Mouse (Mus musculus): ENCODE results near the gene Pck1. TPM values are rescaled to one million over a fixed set of nuclear protein-coding genes. Genes with fewer than 3 reads are reported as not detected.

Gene Pck1
- polyA plus RNA-seq, 1 experiment from 2014 or later, result not detected

GRCm38 (mm10) chr2:173154513-173154912 is 1.7 kb downstream of the Pck1 start:
- Histone ChIP-seq H3K9me3 (no peaks in the 10 kb centered on the region), H3K27me3 (0 out of 2 replicates have a peak, but pooled peaks cover 3% of the 10 kb centered on the region), H3K4me1 (replicated peaks) (peaks cover 4% of the 10 kb centered on the region; the same call in 1 of the 2 replicates), H3K4me3 (no peak overlapping the region), H3K4me2 (no peak overlapping the region), H3K36me3 (no peaks in the 10 kb centered on the region), H3K9ac (no peak overlapping the region), H3K27ac (no peak overlapping the region)
- 94% methylated on average over 13 of the region's 13 CpGs for WGBS
- ATAC-seq (ENCODE audit: low FRiP score), result no peak

- ATAC-seq (ENCODE audit: low FRiP score), result no peak
- Histone ChIP-seq H3K9ac (no peak overlapping the region), H3K4me3 (no peak overlapping the region), H3K36me3 (no peaks in the 10 kb centered on the region), H3K27ac (no peak overlapping the region), H3K4me2 (no peak overlapping the region), H3K9me3 (no peaks in the 10 kb centered on the region), H3K27me3 (0 out of 2 replicates have a peak, but pooled peaks cover 3% of the 10 kb centered on the region), H3K4me1 (replicated peaks) (peaks cover 7% of the 10 kb centered on the region; the same call in 1 of the 2 replicates)
- WGBS, result 88% methylated on average over 14 of the region's 14 CpGs
Measured at GRCm38 (mm10) chr2:173154962-173155361, 2.1 kb downstream of the Pck1 start.

- no peaks in the 10 kb centered on the region for H3K36me3 ChIP-seq
- no peak overlapping the region for H3K9ac ChIP-seq
- no peak overlapping the region for H3K4me2 ChIP-seq
- WGBS, result 95% methylated on average over 10 of the region's 10 CpGs
- peaks cover 7% of the 10 kb centered on the region; the same call in 1 of the 2 replicates for H3K4me1 ChIP-seq (replicated peaks)
- no peaks in the 10 kb centered on the region for H3K9me3 ChIP-seq
- ATAC-seq (ENCODE audit: low FRiP score), result no peak
- H3K27ac ChIP-seq, result no peak overlapping the region
- no peak overlapping the region for H3K4me3 ChIP-seq
- H3K27me3 ChIP-seq, result 0 out of 2 replicates have a peak, but pooled peaks cover under 1% of the 10 kb centered on the region
Measured at GRCm38 (mm10) chr2:173155907-173156306, 3.1 kb downstream of the Pck1 start.

- no peak overlapping the region for H3K27ac ChIP-seq
- H3K4me3 ChIP-seq, result no peak overlapping the region
- peaks cover 11% of the 10 kb centered on the region for H3K4me1 ChIP-seq (replicated peaks)
- 88% methylated on average over 13 of the region's 13 CpGs for WGBS
- H3K27me3 ChIP-seq, result no peaks in the 10 kb centered on the region
- no peaks in the 10 kb centered on the region for H3K36me3 ChIP-seq
- no peak for ATAC-seq (ENCODE audit: low FRiP score)
- no peak overlapping the region for H3K9ac ChIP-seq
- H3K9me3 ChIP-seq, result no peaks in the 10 kb centered on the region
- no peak overlapping the region for H3K4me2 ChIP-seq
Measured at GRCm38 (mm10) chr2:173156923-173157322, 4.1 kb downstream of the Pck1 start.

- ATAC-seq (ENCODE audit: low FRiP score), result no peak
- H3K4me3 ChIP-seq, result no peak overlapping the region
- 70% methylated on average over 4 of the region's 4 CpGs for WGBS
Measured at GRCm38 (mm10) chr2:173157376-173157775, 4.5 kb downstream of the Pck1 start.

GRCm38 (mm10) chr2:173157871-173158270 is 5.0 kb downstream of the Pck1 start:
- ATAC-seq (ENCODE audit: low FRiP score), result no peak
- Histone ChIP-seq H3K4me3 (no peak overlapping the region), H3K36me3 (no peaks in the 10 kb centered on the region), H3K9me3 (no peaks in the 10 kb centered on the region), H3K27me3 (no peaks in the 10 kb centered on the region), H3K4me2 (no peak overlapping the region), H3K27ac (no peak overlapping the region), H3K9ac (no peak overlapping the region), H3K4me1 (replicated peaks) (peaks cover 18% of the 10 kb centered on the region)
- WGBS, result 92% methylated on average over 4 of the region's 4 CpGs

More at GRCm38 (mm10) chr2:173157376-173157775, 4.5 kb downstream of the Pck1 start:
- H3K4me2 ChIP-seq, result no peak overlapping the region
- H3K9me3 ChIP-seq, result no peaks in the 10 kb centered on the region
- no peak overlapping the region for H3K27ac ChIP-seq
- H3K9ac ChIP-seq, result no peak overlapping the region
- no peaks in the 10 kb centered on the region for H3K36me3 ChIP-seq
- H3K4me1 ChIP-seq (replicated peaks), result peaks cover 15% of the 10 kb centered on the region
- no peaks in the 10 kb centered on the region for H3K27me3 ChIP-seq

- peaks cover 18% of the 10 kb centered on the region for H3K4me1 ChIP-seq (replicated peaks)
- H3K4me3 ChIP-seq, result no peak overlapping the region
- H3K4me2 ChIP-seq, result no peak overlapping the region
- H3K9ac ChIP-seq, result no peak overlapping the region
- no peak for ATAC-seq (ENCODE audit: low FRiP score)
- 90% methylated on average over 19 of the region's 19 CpGs for WGBS
- no peaks in the 10 kb centered on the region for H3K9me3 ChIP-seq
- H3K36me3 ChIP-seq, result no peaks in the 10 kb centered on the region
- H3K27ac ChIP-seq, result no peak overlapping the region
- H3K27me3 ChIP-seq, result no peaks in the 10 kb centered on the region
Measured at GRCm38 (mm10) chr2:173158390-173159055, 5.7 kb downstream of the Pck1 start.

GRCm38 (mm10) chr2:173159354-173160311 is 6.8 kb downstream of the Pck1 start:
- Histone ChIP-seq H3K36me3 (no peaks in the 10 kb centered on the region), H3K9me3 (no peaks in the 10 kb centered on the region), H3K4me2 (no peak overlapping the region), H3K27me3 (0 out of 2 replicates have a peak, but pooled peaks cover 2% of the 10 kb centered on the region), H3K27ac (no peak overlapping the region), H3K4me3 (no peak overlapping the region), H3K9ac (no peak overlapping the region), H3K4me1 (replicated peaks) (peaks cover 18% of the 10 kb centered on the region)
- ATAC-seq (ENCODE audit: low FRiP score), result peak; percentile 62
- 54% methylated on average over 24 of the region's 24 CpGs for WGBS

GRCm38 (mm10) chr2:173163380-173163779 is 10.5 kb downstream of the Pck1 start:
- no peak overlapping the region for H3K27ac ChIP-seq
- no peak overlapping the region for H3K4me2 ChIP-seq
- H3K9ac ChIP-seq, result no peak overlapping the region
- no peak for ATAC-seq (ENCODE audit: low FRiP score)
- 0 out of 2 replicates have a peak, but pooled peaks cover 14% of the 10 kb centered on the region for H3K27me3 ChIP-seq
- WGBS, result 88% methylated on average over 8 of the region's 8 CpGs
- H3K9me3 ChIP-seq, result no peaks in the 10 kb centered on the region
- peaks cover 29% of the 10 kb centered on the region for H3K4me1 ChIP-seq (replicated peaks)
- no peak overlapping the region for H3K4me3 ChIP-seq
- H3K36me3 ChIP-seq, result no peaks in the 10 kb centered on the region

GRCm38 (mm10) chr2:173164358-173164757 is 11.5 kb downstream of the Pck1 start:
- Histone ChIP-seq H3K36me3 (no peaks in the 10 kb centered on the region), H3K4me2 (no peak overlapping the region), H3K9ac (no peak overlapping the region), H3K4me1 (replicated peaks) (peaks cover 37% of the 10 kb centered on the region), H3K27me3 (0 out of 2 replicates have a peak, but pooled peaks cover 14% of the 10 kb centered on the region), H3K9me3 (no peaks in the 10 kb centered on the region), H3K27ac (no peak overlapping the region), H3K4me3 (no peak overlapping the region)
- ATAC-seq (ENCODE audit: low FRiP score), result no peak
- WGBS, result 50% methylated on average over 2 of the region's 2 CpGs

- no peak overlapping the region for H3K4me2 ChIP-seq
- H3K27ac ChIP-seq, result no peak overlapping the region
- no peaks in the 10 kb centered on the region for H3K9me3 ChIP-seq
- no peaks in the 10 kb centered on the region for H3K36me3 ChIP-seq
- H3K27me3 ChIP-seq, result 0 out of 2 replicates have a peak, but pooled peaks cover 14% of the 10 kb centered on the region
- no peak overlapping the region for H3K4me3 ChIP-seq
- WGBS, result 83% methylated on average over 10 of the region's 10 CpGs
- ATAC-seq (ENCODE audit: low FRiP score), result no peak
- no peak overlapping the region for H3K9ac ChIP-seq
- H3K4me1 ChIP-seq (replicated peaks), result peaks cover 38% of the 10 kb centered on the region
Measured at GRCm38 (mm10) chr2:173164946-173165345, 12.1 kb downstream of the Pck1 start.

GRCm38 (mm10) chr2:173165357-173165756 is 12.5 kb downstream of the Pck1 start:
- 0 out of 2 replicates have a peak, but pooled peaks cover 14% of the 10 kb centered on the region for H3K27me3 ChIP-seq
- H3K9ac ChIP-seq, result no peak overlapping the region
- H3K4me3 ChIP-seq, result no peak overlapping the region
- H3K36me3 ChIP-seq, result no peaks in the 10 kb centered on the region
- ATAC-seq (ENCODE audit: low FRiP score), result no peak
- H3K4me1 ChIP-seq (replicated peaks), result peaks cover 40% of the 10 kb centered on the region
- WGBS, result 70% methylated on average over 10 of the region's 10 CpGs
- H3K27ac ChIP-seq, result no peak overlapping the region
- no peaks in the 10 kb centered on the region for H3K9me3 ChIP-seq
- no peak overlapping the region for H3K4me2 ChIP-seq
